Mouse (Mus musculus): ENCODE measurements around the gene Usf2. TPM values are rescaled to one million over a fixed set of nuclear protein-coding genes. Genes with fewer than 3 reads are reported as not detected.

Gene Usf2
- polyA plus RNA-seq (2021; fragmentation: Nextera tagmentation): 13.1 and 13.9 TPM in 2 replicates
- long read RNA-seq, experiment 1, partial matches to known transcripts: 9 of 23 reads
- long read RNA-seq, experiment 1, other reads (novel, unspliced or antisense): 11 of 23 reads
- long read RNA-seq, experiment 2, transcript Usf2-201 (10 exons, 2,419 nt): major isoform, 30 of 60 reads
- long read RNA-seq, experiment 2, partial matches to known transcripts: 22 of 60 reads
- long read RNA-seq, experiment 2, other reads (novel, unspliced or antisense): 6 of 60 reads

DNA sequence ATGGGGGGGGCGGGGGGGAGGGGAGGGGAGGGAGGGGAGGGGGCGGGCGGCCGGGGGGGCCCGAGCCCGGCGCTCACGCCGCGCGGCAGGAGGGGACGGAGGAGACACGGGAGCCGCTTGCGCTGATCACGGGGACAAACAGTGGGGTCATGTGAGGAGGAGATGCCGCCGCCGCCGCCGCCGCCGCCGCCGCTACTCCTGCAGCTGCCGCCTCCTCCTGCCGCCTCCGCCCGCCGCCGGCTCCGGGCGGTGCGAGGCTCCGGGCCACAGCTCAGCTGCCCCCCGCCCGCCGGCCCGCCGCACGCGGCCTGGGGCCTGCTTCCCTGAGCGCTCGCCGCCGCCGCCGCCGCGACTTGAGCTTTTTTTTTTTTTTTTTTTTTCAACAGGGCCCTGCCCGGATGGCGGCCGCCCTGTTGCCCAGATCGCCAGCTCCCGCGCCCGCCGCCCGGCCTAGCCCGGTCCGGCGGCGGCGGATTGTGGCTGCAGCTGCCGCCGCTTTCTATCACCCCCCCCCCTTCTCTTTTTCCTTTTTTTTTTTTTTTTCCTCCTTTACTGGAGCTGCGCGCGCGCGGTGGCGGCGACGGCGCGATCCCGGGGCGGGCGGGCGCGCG lies at the start of gene Usf2:
Gene Usf2 (minus strand): TSS at position 48 of the 611 bp plus-strand sequence.

DNA sequence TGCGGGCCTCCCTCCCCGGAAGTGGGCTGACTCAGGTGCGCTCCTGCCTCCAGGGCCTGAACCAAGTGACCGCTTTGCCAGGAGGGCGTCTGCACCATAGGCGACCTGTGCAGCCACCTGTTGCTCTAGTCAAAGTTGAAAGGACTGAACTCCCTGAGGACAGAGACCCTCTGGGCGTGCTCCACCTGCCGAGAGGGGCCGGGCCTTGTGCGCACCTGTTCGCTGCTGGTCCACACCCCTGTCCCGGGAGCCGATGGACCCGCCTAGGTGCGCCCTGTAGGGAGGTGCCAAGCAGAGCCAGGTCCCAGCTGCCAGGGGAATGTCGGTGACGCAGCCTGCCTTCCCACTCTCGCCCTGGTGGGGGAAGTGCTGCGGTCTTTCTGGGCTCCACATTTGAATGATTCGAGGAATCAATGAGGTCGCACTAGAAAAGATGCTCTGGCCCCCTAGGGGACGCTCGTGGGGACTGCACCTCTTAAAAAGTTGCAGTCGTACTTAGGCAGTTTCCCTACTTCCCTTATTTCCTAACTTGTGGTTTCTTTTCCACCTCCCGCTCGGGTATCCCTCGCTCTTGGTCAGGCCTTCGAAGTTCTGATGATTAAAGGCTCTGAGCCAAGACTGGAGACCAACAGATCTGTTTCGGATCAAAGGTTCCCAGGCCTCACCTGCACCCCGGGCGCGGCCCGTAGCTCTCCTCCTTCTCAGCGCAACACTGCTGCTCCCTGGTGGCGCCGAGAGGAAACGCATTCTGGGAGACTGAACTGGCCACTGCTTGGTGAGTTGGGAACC lies 17.1 kb upstream of the Usf2 start, which contains the start of gene Fam187b:
Gene Fam187b (plus strand): TSS at position 290 of the 789 bp plus-strand sequence.

DNA sequence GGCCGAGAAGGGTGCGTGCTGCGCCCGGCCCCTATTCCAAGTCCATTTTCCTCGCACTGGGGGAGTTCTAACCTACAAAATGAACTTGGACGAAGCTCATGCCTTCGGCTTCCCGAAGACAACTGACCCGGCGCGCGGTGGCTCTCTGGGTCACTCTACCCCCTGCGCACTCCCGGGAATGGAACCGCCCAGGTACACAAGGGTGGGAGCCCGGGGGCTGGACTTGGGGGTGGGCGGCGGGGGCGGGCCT lies 16.6 kb upstream of the Usf2 start, which contains the start of gene Lsr:
Gene Lsr (minus strand): TSS at position 214 of the 250 bp plus-strand sequence.

DNA sequence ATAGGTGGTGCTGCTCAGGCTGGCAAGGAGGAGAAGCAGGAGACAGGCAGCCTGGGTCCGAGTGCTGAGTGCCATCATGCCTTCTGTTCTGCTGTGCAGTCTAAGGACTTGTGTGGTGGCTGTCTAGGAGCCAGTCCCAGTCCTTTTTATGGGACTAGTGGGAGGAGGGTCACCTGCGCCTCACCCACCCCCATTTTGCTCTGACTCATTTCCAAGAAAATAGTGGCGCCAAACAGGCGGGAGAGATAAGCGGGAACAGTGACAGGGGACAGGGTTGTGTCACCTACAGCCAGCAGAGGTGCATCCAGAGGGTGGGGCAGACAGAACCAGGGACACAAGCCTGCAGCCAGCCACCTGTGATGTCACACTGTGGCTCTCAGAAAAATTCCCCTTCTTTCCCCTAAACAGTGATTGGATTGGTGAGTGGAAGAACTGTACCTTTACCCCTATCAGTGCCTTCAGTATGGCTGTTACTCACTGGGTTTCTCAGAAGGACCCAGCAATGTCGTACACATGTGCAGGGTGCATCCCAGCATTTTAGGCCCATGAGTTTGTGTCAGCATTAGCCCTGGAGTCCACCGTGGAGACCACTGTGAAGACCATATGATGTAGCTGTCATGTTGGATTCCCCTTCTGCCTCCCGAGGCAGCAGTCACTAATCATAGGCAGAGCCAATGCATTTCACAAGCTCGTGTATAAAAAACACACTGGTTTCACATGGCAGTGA lies 12.5 kb downstream of the Usf2 start, which contains the start of gene Hamp:
Gene Hamp (minus strand): TSS at position 124 of the 727 bp plus-strand sequence.

DNA sequence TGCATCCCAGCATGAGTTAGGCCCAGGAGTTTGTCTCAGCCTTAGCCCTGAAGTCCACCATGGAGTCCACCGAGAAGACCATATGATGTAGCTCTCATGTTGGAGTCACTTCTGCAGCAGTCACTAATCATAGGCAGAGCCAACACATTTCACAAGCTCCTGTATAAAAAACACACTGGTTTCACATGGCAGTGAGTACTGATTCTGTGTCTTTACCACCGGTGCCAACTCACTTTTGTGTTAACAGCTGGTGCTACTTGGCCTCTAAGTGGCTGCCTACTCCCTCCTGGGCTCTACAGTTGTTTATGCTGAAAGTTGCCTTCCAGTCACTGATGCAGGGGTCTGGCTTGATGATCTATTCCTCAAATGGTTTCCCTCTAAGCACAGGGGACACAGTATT lies 32.0 kb downstream of the Usf2 start, which contains the start of gene Hamp2:
Gene Hamp2 (minus strand): TSS at position 101 of the 400 bp plus-strand sequence.

DNA sequence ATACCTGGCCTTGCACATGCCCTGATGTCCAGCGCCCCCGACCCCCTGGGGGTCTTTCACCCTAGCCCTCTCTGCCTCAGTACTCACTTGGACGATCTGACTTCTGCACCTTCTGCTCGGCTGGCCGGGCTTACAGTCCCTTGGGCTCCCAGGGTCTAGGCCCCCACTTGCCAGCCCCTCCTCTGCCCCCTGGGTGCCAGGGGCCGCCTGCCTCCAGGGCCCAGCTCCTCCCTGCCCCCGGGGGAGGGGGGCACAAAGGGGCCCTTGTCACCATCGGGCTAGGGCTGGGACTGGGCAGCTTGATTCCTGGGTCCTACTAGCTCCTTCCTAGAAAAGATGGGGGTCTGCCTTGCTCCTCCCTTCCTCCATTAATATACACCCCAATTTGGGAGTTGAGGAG lies 41.9 kb downstream of the Usf2 start, which contains the start of gene Mag:
Gene Mag (minus strand): TSS at position 142 of the 400 bp plus-strand sequence.

Other genes starting within 250 kb of the Usf2 start
- 1.1 and 1.2 TPM in 2 replicates for gene Atp4a, start 244.6 kb downstream of the Usf2 start, polyA plus RNA-seq (2021; fragmentation: Nextera tagmentation)
- gene Tmem147, start 227.3 kb downstream of the Usf2 start, polyA plus RNA-seq (2021; fragmentation: Nextera tagmentation): 194 and 230 TPM in 2 replicates
- not detected in 2 replicates for gene Gapdhs, start 213.1 kb downstream of the Usf2 start, polyA plus RNA-seq (2021; fragmentation: Nextera tagmentation)
- gene Sbsn, start 205.3 kb downstream of the Usf2 start, polyA plus RNA-seq (2021; fragmentation: Nextera tagmentation): 3.8 and 3.9 TPM in 2 replicates
- 2.9 and 4.1 TPM in 2 replicates for gene Dmkn, start 193.0 kb downstream of the Usf2 start, polyA plus RNA-seq (2021; fragmentation: Nextera tagmentation)
- gene Krtdap, start 168.9 kb downstream of the Usf2 start, polyA plus RNA-seq (2021; fragmentation: Nextera tagmentation): not detected in 2 replicates
- gene Ffar2, start 133.0 kb downstream of the Usf2 start, polyA plus RNA-seq (2021; fragmentation: Nextera tagmentation): not detected in 2 replicates
- not detected in 2 replicates for gene Ffar3, start 100.6 kb downstream of the Usf2 start, polyA plus RNA-seq (2021; fragmentation: Nextera tagmentation)
- gene Ffar1, start 95.2 kb downstream of the Usf2 start, polyA plus RNA-seq (2021; fragmentation: Nextera tagmentation): not detected in 2 replicates
- gene Cd22, start 76.5 kb downstream of the Usf2 start, polyA plus RNA-seq (2021; fragmentation: Nextera tagmentation): 0.04 and 0.13 TPM in 2 replicates
- 78.5 and 92.5 TPM in 2 replicates for gene Mag, start 41.9 kb downstream of the Usf2 start, polyA plus RNA-seq (2021; fragmentation: Nextera tagmentation)
- not detected in 2 replicates for gene Hamp2, start 32.1 kb downstream of the Usf2 start, polyA plus RNA-seq (2021; fragmentation: Nextera tagmentation)
- not detected in 2 replicates for gene Hamp, start 12.8 kb downstream of the Usf2 start, polyA plus RNA-seq (2021; fragmentation: Nextera tagmentation)
- gene Lsr, start 16.7 kb upstream of the Usf2 start, polyA plus RNA-seq (2021; fragmentation: Nextera tagmentation): 6.0 and 7.0 TPM in 2 replicates
- 0.11 and 0.83 TPM in 2 replicates for gene Fam187b, start 17.0 kb upstream of the Usf2 start, polyA plus RNA-seq (2021; fragmentation: Nextera tagmentation)
- 10.3 and 15.4 TPM in 2 replicates for gene Fxyd5, start 85.7 kb upstream of the Usf2 start, polyA plus RNA-seq (2021; fragmentation: Nextera tagmentation)
- 175 and 204 TPM in 2 replicates for gene Fxyd7, start 94.7 kb upstream of the Usf2 start, polyA plus RNA-seq (2021; fragmentation: Nextera tagmentation)
- gene Fxyd1, start 100.4 kb upstream of the Usf2 start, polyA plus RNA-seq (2021; fragmentation: Nextera tagmentation): 223 and 537 TPM in 2 replicates
- 6.2 and 7.4 TPM in 2 replicates for gene Lgi4, start 102.5 kb upstream of the Usf2 start, polyA plus RNA-seq (2021; fragmentation: Nextera tagmentation)
- gene Fxyd3, start 119.9 kb upstream of the Usf2 start, polyA plus RNA-seq (2021; fragmentation: Nextera tagmentation): 0.97 and 1.5 TPM in 2 replicates
- 0.44 and 0.48 TPM in 2 replicates for gene Hpn, start 158.5 kb upstream of the Usf2 start, polyA plus RNA-seq (2021; fragmentation: Nextera tagmentation)
- 62.7 and 80.2 TPM in 2 replicates for gene Scn1b, start 170.2 kb upstream of the Usf2 start, polyA plus RNA-seq (2021; fragmentation: Nextera tagmentation)
- gene Gramd1a, start 199.1 kb upstream of the Usf2 start, polyA plus RNA-seq (2021; fragmentation: Nextera tagmentation): 48.8 and 55.0 TPM in 2 replicates

Measured in layer of hippocampus, adult 6 months (tissue).